Mouse (Mus musculus) stomach, embryonic 14.5 days (tissue): ENCODE data around the gene Cdh18. TPM values are rescaled to one million over a fixed set of nuclear protein-coding genes. Genes with fewer than 3 reads are reported as not detected.
A peak's percentile ranks its signal among the peaks of the same experiment; 100 is the strongest.

Source experiments
- ATAC-seq: fragments of 200-750 bp; cut with Nextera tagmentation; 2 replicates; pipeline ENCODE4 v1.8.0; 2017; ENCODE audit warnings: low read depth, moderate TSS enrichment; ENCODE audit not compliant: insufficient number of reproducible peaks, insufficient read depth, low FRiP score
- H3K27ac ChIP-seq: fragments of 300-500 bp; sonication (generic); 2 replicates; pipeline ENCODE4 v1.5.1; 2014; ENCODE audit warnings: mild to moderate bottlenecking, low read length, moderate library complexity, mixed read lengths
- H3K27me3 ChIP-seq: fragments of 300-500 bp; sonication (generic); 2 replicates; pipeline ENCODE4 v1.6.1; 2014; ENCODE audit warnings: low read length, control low read depth, mixed read lengths; ENCODE audit not compliant: control insufficient read depth, insufficient read depth
- H3K36me3 ChIP-seq: fragments of 300-500 bp; sonication (generic); 2 replicates; pipeline ENCODE4 v1.6.1; 2014; ENCODE audit warnings: mild to moderate bottlenecking, control low read depth, low read length, moderate library complexity, mixed read lengths; ENCODE audit not compliant: control insufficient read depth, insufficient read depth
- H3K4me1 ChIP-seq: fragments of 300-500 bp; sonication (generic); 2 replicates; pipeline ENCODE4 v1.6.1; 2014; ENCODE audit warnings: low read length, control low read depth, mixed read lengths; ENCODE audit not compliant: control insufficient read depth, insufficient read depth
- H3K4me2 ChIP-seq: fragments of 300-500 bp; sonication (generic); replicated peaks from 2 replicates; pipeline ENCODE4 v1.6.1; 2014; ENCODE audit warnings: low read depth, low read length, control low read depth
- H3K4me3 ChIP-seq: fragments of 300-500 bp; sonication (generic); 2 replicates; pipeline ENCODE4 v1.5.1; 2014; ENCODE audit warnings: low read depth, low read length, control low read depth
- H3K9ac ChIP-seq: fragments of 300-500 bp; sonication (generic); replicated peaks from 2 replicates; pipeline ENCODE4 v1.6.1; 2014; ENCODE audit warnings: low read depth, mild to moderate bottlenecking, control low read depth, low read length, moderate library complexity, mixed read lengths
- H3K9me3 ChIP-seq: fragments of 300-500 bp; sonication (generic); 2 replicates; pipeline ENCODE4 v1.6.1; 2016; ENCODE audit warnings: low read depth, low read length, control low read depth; ENCODE audit not compliant: control insufficient read depth
- WGBS: fragments of 180-500 bp; shearing (Covaris S2); extraction: QIAGEN DNeasy Blood & Tissue Kit; methylation state at CpG from one replicate; pipeline ENCODE4 v1.1.7; 2014; 5-methylcytosine and 5-hydroxymethylcytosine counted together
- polyA plus RNA-seq: library from polyadenylated mRNA; unstranded; fragments of >200 nt; fragmentation: Nextera tagmentation; extraction: Ambion mirVana; gene quantifications from 2 replicates; pipeline ENCODE4 v1.2.1, GENCODE M21; 2014

Cdh18 gene
- polyA plus RNA-seq, 1 experiment from 2014 or later, result 5.1 TPM

DNA sequence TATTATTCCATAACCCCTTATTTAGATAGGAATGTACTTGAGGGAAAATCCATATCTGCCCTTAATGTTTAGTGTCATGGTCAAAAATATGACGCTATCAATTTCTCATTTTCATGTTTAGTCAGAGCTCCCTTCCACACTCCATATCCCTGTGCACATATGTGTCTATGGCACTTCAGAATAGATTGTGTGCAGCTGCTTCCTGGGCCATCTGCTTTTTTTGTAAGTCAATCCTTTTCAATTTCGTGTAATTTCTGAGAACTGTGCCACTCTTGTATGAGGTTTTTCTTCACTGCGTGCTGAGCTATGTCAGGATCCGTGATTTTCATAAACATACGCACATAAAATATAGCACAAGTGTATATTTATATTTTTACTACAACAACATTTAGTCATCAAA lies 435.8 kb downstream of the Cdh18 start:
- H3K9me3 ChIP-seq, result no peaks in the 10 kb centered on the region
- 67% methylated on average over 5 of the region's 5 CpGs for WGBS
- H3K4me2 ChIP-seq, result no peak overlapping the region
- ATAC-seq, result no peak
- no peak overlapping the region for H3K9ac ChIP-seq
- H3K4me1 ChIP-seq, result no peaks in the 10 kb centered on the region
- no peaks in the 10 kb centered on the region for H3K27me3 ChIP-seq
- no peaks in the 10 kb centered on the region for H3K36me3 ChIP-seq
- H3K4me3 ChIP-seq, result no peak overlapping the region
- H3K27ac ChIP-seq, result no peak overlapping the region

DNA sequence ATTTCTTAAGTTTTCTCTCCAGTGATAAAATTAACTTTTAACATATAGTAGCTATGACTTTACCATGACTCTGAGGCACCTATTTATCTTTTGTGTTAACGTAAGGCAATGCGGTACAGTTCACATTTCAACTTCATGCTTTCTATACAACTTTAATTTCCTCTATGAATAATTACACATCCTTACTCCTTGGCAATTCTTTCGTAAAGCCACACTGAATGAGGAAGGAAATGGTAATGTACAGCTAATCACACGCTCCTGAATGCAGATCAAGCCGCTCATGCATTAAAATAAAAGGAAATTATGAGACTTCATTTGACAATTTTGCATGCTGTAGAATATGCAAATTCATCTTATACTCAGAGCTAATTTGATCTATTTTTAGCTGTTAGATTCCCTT lies 467.9 kb downstream of the Cdh18 start:
- H3K4me2 ChIP-seq, result no peak overlapping the region
- WGBS, result 87% methylated on average over 5 of the region's 5 CpGs
- ATAC-seq, result no peak

DNA sequence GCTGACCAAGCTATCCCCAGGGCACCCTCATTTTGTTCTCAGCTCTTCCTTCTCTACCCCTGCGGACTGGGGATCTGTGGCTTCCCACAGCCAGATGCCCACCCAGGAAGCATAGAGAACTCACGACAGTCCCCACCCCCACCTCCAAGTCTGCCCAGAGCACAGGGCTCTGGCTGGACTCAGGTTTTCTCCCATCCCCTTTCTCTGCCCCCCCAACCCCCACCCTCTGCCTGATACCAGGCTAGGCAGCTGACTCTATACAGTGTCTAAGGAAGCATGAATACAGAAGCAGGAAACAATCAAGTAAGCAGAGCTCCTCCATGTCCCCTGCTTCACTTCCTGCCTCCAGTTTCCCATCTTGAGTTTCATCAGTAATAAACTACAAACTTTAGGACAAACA lies 472.3 kb downstream of the Cdh18 start:
- Histone ChIP-seq H3K27ac (no peak overlapping the region), H3K4me1 (no peaks in the 10 kb centered on the region), H3K4me2 (no peak overlapping the region), H3K9me3 (no peaks in the 10 kb centered on the region), H3K36me3 (no peaks in the 10 kb centered on the region), H3K9ac (no peak overlapping the region), H3K4me3 (no peak overlapping the region), H3K27me3 (no peaks in the 10 kb centered on the region)
- no peak for ATAC-seq
- 65% methylated on average over 2 of the region's 2 CpGs for WGBS

More for the DNA sequence above, 467.9 kb downstream of the Cdh18 start:
- H3K27ac ChIP-seq, result no peak overlapping the region
- H3K9me3 ChIP-seq, result no peaks in the 10 kb centered on the region
- H3K9ac ChIP-seq, result no peak overlapping the region
- no peaks in the 10 kb centered on the region for H3K27me3 ChIP-seq
- H3K4me1 ChIP-seq, result no peaks in the 10 kb centered on the region
- H3K36me3 ChIP-seq, result no peaks in the 10 kb centered on the region
- H3K4me3 ChIP-seq, result no peak overlapping the region

DNA sequence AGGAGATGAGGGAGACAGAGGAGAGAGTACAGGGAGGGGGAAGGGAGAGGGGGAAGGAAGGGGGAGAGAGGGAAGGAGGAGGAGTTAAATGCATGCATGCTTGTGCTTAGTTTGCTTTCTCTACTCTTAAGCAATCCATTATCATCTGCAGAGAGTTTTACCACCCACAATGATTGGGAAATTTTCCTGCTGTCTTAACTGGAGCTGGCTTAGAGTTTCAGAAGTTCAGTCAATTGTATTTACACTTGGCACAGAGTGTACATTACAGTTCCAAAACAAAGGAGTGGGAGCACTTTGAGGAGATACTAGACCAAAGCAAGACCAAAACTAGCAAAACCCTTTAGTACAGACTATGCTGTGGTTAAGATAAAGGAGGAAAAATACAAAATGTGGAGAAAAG lies 473.8 kb downstream of the Cdh18 start:
- no peak for ATAC-seq
- no peaks in the 10 kb centered on the region for H3K4me1 ChIP-seq
- no peaks in the 10 kb centered on the region for H3K36me3 ChIP-seq
- H3K9me3 ChIP-seq, result no peaks in the 10 kb centered on the region
- no peak overlapping the region for H3K9ac ChIP-seq
- H3K4me2 ChIP-seq, result no peak overlapping the region
- H3K27me3 ChIP-seq, result no peaks in the 10 kb centered on the region
- no peak overlapping the region for H3K4me3 ChIP-seq
- no peak overlapping the region for H3K27ac ChIP-seq

DNA sequence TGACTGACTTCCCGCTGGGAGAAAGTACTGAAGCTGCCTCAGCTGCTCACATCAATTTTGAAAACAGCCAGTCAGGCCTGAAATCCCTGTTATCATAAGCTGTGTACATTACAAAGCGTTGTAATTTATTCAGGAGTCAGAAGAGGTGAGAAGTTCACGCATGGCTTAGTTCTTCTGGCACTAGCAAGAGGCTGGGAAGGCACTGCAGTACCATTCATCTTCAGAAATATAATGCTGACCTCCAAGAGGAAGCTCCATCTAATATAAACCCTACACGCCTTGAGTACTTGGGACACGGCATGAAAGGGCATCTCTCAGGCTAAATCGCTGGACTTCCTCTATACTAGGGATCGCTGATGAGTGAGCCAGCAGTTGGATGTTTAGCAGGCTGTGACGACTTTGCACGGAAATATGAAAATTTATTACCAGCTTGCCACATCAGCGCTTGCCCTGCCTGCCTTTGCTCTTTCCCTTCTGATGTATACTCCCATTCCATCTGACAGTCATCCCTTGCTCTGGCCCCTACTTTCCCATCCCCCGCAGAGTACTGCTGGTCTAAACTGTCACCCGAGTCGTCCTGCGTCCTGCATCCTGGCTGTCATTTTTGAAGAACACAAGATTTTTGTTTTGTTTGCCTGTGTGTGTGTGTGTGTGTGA lies 486.9 kb downstream of the Cdh18 start:
- Histone ChIP-seq H3K4me3 (peak overlapping the region; percentile 37), H3K4me2 (peak overlapping the region; percentile 58), H3K27ac (peak overlapping the region; percentile 52; the same call in 1 of the 2 replicates), H3K27me3 (no peaks in the 10 kb centered on the region), H3K9ac (no peak overlapping the region), H3K36me3 (no peaks in the 10 kb centered on the region), H3K4me1 (no peaks in the 10 kb centered on the region), H3K9me3 (no peaks in the 10 kb centered on the region)
- ATAC-seq, result peak; percentile 67; the same call in 1 of the 2 replicates
- under 1% methylated on average over 14 of the region's 14 CpGs for WGBS

DNA sequence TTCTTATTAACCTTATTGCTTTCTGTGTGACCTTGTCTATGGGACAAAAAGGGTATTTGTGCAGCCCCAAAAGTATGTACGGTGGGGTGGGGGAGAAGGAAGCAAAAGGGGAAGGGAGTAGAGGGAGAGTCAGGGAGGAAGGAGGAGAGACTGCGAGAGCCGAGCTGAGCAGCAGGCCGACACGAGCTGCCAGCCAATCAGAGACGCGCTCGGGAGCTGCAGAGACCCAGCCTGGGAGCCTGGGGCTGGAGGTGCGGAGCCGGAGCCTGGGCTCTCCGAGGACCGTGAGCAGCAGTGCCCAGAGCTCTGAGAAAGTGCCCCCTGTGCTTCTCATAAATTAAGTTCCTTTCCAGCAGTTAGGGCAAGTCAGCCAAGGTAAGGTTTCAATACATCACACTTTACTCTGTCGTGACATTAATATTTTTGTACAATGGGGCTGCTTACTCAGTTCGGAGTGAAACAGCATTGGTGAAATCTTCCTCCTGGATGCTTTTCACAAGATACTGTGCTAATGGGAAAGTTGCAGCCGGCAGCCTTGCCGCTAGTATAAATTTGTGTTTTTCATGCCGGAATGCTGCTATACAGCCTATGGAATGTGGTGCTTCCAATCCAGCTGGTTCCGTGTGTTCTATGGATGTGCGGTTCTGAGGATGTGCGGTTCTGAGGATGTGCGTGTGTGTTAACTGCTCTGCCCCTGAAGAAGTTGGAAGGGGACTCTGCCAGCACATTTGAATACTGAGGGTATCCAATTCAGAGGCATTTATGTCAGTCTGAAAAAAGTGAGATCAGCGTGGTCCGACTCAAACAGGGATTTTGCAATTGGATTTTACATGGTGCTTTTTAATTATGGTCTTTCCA lies 487.6 kb downstream of the Cdh18 start:
- Histone ChIP-seq H3K4me1 (no peaks in the 10 kb centered on the region), H3K4me3 (peak overlapping the region; percentile 37), H3K9me3 (no peaks in the 10 kb centered on the region), H3K36me3 (no peaks in the 10 kb centered on the region), H3K27me3 (no peaks in the 10 kb centered on the region), H3K4me2 (peak overlapping the region; percentile 58), H3K9ac (0 out of 2 replicates have a peak overlapping the region, but pooled peaks have one; percentile 10), H3K27ac (peak overlapping the region; percentile 52; the same call in 1 of the 2 replicates)
- WGBS, result 4% methylated on average over 23 of the region's 23 CpGs
- peak; percentile 98 for ATAC-seq

DNA sequence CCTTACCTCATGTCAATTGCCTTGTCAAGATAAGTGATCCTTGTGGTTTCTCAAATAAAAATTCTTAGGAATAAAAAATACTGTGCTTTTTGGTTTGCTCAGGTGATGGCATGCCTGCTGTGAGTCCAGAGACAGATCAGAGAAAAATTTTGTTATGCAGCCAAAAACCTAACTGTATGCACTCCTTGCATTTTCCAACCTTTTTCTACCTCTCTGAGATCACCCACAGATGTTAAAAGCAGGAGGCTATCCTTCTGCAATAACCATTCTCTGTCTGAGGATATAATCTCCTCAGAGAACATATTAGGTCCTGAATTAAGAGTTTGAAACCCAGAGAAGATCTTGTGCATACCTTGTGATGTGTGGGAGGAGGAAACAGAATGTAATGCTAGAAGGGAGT lies 488.7 kb downstream of the Cdh18 start:
- H3K9ac ChIP-seq, result no peak overlapping the region
- H3K4me2 ChIP-seq, result peak overlapping the region; percentile 58
- no peaks in the 10 kb centered on the region for H3K36me3 ChIP-seq
- no peaks in the 10 kb centered on the region for H3K4me1 ChIP-seq
- H3K4me3 ChIP-seq, result peak overlapping the region; percentile 37; the same call in 1 of the 2 replicates
- H3K27ac ChIP-seq, result no peak overlapping the region
- no peaks in the 10 kb centered on the region for H3K9me3 ChIP-seq
- H3K27me3 ChIP-seq, result no peaks in the 10 kb centered on the region
- no peak for ATAC-seq

DNA sequence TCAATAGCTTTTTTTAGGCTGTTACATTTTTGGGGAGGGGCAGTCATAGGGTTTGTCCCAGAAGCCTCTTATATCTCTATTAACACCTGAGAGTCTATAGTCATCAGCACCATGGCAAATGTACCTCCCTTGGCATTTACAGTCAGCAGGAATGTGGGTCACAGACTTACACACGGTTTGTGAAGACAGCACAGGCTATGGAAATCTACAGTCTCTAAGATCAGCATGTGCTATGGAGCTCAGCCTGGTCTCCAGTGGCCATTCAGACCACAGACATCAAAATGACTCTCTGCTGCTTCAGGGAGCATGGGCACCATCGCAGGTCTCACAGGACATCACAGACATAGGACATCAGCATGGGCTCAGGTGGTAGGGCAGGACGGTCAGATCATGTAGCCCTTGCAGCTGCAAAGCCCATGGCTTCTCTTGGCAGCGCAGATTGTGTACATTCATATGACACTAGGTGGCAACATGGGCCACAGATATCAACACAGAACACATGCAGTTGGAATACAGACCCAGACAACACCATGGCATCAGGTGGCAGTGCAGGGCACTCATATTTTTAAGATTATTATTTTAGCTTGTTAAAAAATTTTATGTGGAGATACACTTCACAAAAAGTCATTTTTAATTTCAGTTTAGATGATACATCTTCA lies 497.4 kb downstream of the Cdh18 start:
- Histone ChIP-seq H3K9ac (no peak overlapping the region), H3K36me3 (no peaks in the 10 kb centered on the region), H3K4me1 (no peaks in the 10 kb centered on the region), H3K4me2 (no peak overlapping the region), H3K9me3 (no peaks in the 10 kb centered on the region), H3K4me3 (no peak overlapping the region), H3K27ac (no peak overlapping the region), H3K27me3 (no peaks in the 10 kb centered on the region)
- no peak for ATAC-seq
- WGBS, result 82% methylated on average over 4 of the region's 4 CpGs
